Mouse (Mus musculus) layer of hippocampus, adult 18-20 months (tissue): ENCODE results near the gene Gm9639. TPM values are rescaled to one million over a fixed set of nuclear protein-coding genes. Genes with fewer than 3 reads are reported as not detected.
"Not testable (repeated sequence)": the region's sequence is repeated elsewhere in the genome, so short reads cannot be mapped to it uniquely, and the experiment has no call there.

Experiments used
- DNase-seq, 2 experiments: peaks; one replicate each; pipeline ENCODE4 v3.0.0; 2022; ENCODE audit warnings: low spot score in 2 of 2
- long read RNA-seq: library from polyadenylated mRNA; stranded (forward); transcript quantifications from one replicate; pipeline ENCODE4 v2.0.0, GENCODE M21; 2021
- total RNA-seq, 2 experiments: library from RNA; stranded (reverse); gene quantifications; 2 replicates each; pipeline ENCODE4 v1.2.3; 2021

Gene Gm9639
- not detected for total RNA-seq
- long read RNA-seq: 0 reads

DNA sequence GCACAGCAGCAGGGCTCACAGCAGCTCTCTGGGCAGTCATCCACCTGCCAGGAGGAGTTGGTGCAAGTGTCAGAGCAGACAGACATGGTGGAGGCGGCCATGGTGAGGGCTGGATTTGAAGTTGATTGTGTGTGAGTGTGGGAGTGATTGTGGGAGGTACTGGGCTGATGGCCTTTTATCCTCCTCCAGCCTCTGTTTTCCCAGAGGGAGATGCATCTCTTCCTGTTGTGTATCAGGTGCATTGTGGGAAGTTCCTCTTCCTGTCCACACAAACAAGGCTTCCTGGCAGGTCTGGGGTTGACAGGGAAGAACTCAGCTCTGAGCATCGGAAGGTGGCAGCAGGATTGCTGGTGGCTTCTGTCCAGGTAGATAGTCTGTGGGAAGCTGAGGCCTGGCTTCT, at the start of gene Gm9639:
Gm9639 (minus strand) TSS at position 101 of the 400 bp plus-strand sequence.
- no peak for DNase-seq

DNA sequence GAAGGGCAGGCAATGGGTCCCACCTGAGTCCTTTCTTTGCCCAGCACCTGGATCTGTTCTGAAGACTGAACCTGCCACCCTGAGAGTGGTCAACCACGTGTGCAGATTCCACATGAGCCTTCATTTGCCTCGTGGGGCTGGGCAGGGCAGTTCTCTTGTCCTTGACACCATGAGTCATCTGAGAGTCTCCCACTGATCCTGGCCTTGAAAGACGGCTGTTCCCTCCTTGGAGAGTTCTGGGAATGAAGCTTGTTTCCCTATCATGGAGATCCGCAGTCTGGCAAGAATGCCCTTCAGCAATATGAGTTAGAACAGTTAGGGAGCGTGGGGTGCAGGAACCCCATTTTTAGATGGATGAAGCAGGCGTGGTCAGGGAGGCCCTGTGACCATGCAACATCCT, 44.1 kb upstream of the Gm9639 start:
- DNase-seq: no peak

DNA sequence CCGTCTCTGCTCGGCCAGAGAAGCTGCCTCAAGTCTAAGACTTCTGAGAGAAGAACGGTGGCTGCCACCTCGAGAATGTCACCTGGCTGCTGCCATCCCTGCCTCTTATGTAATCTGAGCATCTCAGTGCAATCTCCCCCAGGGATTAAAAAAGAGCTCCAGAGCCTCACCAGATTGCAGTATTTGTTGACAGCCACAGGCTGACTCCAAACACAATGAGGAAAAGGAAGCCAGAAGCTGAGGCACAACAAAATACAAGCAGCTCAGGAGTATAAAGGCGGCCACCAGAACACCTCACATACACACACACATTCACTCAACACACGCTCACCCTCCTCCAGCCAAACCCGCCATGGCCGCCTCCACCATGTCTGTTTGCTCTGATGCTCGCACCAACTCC, 40.8 kb upstream of the Gm9639 start, which contains the start of gene Krtap10-10:
Krtap10-10 (plus strand) TSS at position 301 of the 400 bp plus-strand sequence.
- peak in 1 of 2 experiments; percentile 6 for DNase-seq

DNA sequence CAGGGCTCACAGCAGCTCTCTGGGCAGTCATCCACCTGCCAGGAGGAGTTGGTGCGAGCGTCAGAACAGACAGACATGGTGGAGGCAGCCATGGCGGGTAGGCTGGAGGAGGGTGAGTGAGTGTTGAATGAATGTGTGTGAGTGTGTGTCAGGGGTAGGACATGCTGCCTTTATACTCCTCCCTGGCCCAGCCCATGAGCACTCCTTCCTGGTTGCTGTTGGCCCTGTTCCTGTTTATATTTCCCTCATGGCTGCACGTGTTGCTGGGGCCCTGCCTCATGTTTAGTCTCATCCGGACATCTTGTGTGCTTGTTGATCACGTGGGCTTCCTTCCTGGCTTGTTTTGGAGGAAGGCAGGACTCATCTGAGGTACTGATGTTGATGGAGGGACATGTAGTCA, 32.1 kb upstream of the Gm9639 start, which contains the start of gene Krtap10-4:
Krtap10-4 (minus strand) TSS at position 145 of the 400 bp plus-strand sequence.
- DNase-seq: no peak

DNA sequence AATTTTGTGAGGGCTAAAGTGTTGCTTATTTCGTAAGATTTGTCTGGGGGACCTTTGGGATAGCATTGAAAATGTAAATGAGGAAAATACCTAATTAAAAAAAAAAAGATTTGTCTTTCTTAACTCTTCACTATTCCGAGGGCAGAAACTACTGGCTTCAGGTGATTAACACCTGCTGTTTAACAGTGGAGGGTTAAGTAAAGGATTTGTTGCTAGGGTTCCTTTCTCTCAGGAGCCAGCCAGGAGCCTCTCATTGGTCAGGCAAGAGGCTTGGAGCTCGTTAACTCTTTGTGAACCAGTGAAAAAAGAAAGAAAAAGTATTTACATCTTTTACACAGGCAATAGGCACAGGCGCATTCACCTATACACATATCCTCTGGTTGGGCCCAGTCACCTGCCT, 24.3 kb upstream of the Gm9639 start:
- DNase-seq: no peak

DNA sequence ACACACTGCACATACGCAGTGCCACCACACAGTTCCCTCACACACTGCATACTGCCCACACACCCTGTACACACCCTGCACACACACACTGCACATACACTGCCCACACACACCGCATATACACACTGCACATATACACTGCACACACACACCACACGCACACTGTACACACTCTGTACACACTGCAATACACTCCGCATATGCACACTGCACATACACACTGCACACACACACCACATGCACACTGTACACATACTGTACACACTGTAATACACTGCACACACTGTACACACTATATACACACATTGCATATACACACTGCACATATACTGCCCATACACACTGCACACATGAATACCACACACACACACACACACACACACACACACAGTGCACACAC, 23.6 kb upstream of the Gm9639 start:
- DNase-seq: no peak

DNA sequence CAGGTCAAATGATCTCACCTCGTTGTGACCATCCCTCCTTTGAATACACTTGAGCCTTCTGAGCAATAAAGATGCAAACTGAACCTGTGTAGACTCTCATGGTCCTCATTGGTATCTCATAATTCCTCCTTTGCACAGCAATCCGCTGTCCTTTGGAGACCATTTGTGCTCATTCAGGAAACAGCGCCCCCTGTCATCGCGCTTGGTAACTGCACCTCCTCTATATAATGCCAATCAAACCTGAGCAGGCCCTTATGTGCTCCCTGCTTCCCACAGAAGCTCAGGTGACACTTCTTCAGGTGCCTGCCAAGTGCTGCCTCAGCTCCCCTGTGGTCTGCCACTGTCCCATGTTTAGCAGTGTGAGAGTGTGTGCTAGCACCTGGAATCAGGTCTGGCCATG, 20.6 kb upstream of the Gm9639 start:
- no peak for DNase-seq

DNA sequence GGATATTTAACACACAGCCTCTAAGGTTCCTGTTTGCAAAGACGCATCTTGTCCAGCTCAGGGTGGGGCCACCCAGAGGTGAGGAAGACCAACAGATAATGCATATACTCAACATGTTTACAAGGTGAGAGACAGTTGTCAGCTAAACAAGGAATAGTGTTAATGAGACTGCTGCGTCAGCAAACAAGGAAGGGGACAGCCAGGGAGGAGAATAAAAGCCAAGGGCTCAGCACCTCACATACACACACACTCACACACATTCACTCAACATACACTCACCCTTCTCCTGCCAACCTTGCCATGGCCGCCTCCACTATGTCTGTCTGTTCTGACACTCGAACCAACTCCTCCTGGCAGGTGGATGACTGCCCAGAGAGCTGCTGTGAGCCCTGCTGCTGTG, 19.5 kb upstream of the Gm9639 start, which contains the start of gene Gm2696:
Gm2696 (plus strand) TSS at position 301 of the 400 bp plus-strand sequence.
- DNase-seq: no peak

DNA sequence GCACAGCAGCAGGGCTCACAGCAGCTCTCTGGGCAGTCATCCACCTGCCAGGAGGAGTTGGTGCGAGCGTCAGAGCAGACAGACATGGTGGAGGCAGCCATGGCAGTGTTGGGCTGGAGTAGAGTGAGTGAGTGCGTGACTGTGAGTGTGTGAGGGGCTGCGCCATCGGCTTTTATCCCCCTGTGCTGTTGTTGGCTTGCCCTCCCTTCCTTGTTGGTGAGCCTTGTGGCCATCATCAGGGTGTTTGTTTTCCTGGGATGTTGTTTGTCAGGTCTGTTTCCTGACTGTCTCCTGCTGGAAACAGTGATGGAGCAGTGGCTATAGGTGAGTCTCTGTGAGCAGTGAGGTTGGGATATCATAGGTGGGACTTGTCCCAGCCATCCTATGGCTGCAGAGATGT, 16.9 kb upstream of the Gm9639 start, which contains the start of gene Gm9507:
Gm9507 (minus strand) TSS at position 101 of the 400 bp plus-strand sequence.
- DNase-seq: no peak

DNA sequence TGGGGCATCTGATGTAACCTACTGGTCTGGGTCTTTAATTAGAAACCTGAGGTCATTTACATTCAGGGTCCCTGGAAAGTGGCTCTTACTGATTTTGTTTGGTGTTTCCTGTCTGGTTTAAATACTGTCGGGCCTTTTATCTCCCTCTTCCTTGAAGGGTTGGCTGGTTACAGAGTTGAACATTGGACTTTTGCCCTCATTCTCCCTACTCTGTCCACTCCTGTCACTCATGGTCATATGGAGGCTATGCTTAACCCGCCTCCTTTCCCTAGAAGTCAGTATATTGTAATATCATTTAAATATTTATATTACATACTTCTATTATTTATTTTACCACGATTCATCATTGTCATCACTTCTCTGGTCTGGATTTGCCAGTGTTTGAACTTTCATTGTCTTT, 9.2 kb upstream of the Gm9639 start:
- DNase-seq: no peak

DNA sequence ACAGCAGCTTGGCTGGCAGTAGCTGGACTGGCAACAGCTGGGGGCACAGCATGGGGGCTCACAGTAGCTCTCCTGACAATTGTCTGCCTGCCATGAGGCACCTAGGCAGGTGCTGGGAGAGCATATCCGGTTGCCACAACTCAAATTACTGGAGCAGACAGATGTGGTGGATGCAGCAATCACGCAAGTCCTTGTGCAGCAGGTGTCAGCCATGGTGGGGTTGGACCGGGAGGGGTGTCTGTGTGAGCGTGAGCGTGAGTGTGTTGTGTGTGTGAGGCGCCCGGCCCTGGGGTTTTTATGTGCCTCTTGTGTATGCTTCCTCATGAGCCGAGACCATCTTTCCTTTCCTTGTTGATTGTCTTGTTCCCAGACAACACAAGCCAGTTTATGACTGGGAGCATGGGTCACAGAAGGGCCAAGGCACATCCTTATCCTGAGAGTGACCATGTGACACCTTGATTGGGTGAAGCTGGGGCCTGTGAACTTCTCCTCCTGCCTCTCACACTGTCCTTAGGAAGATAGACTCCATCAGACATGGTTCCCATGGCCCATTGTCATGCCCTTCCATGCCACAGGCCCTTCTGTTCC, 4.1 kb upstream of the Gm9639 start, which contains the start of gene Gm19668:
Gm19668 (minus strand) TSS at position 213 of the 588 bp plus-strand sequence.
- no peak for DNase-seq

DNA sequence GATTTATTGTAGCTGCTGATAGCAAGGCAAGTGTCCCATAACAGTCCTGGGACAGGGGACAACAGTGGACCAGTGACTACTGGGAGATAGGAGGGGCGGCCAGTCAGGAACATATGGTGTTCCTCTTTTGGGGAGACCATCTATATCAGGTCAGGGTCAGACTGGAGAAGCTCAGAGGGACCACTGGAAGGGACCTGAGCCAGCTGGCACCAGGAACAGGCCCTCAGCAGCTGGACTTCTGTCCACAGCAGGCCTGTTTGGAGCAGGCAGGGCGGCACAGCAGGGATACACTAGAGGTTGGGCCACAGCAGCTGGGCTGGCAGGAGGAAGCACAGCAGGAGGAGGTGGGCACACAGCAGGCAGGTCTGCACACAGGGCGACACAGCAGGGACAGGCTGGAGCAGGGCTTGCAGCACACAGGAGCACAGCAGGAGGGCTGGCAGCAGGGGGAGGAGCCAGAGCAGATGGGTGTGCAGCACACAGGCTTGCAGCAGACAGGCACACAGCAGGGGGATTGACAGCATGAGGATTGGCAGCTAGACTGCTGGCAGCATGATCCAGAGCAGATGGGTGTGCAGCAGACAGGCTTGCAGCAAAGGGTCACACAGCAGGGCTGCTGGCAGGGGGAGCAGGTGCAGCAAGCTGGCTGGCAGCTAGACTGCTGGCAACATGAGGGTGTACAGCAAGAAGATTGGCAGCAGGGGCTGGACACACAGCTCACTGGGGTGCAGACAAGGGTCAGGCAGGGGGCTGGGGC, 3.5 kb upstream of the Gm9639 start:
- DNase-seq: not testable (repeated sequence)

DNA sequence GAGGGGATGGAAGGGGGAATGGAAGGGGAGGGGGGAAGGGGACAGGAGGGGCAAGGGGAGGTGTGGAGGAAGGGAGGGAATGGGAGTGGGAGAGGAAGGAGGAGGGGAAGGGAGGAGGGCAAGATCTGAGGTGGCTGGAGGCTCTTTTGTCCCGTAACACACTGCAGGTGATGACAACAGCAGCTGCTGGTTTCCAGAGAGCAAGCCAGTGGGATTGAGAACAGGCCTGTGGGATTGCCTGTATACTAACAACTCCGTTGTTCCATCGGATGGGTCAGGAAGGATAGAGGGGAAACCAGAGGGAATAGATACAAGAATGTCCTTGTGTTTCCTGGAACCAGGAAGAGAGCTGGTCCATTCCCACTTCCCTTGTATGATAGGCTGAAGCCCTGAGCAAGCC, 2.8 kb upstream of the Gm9639 start:
- no peak for DNase-seq

DNA sequence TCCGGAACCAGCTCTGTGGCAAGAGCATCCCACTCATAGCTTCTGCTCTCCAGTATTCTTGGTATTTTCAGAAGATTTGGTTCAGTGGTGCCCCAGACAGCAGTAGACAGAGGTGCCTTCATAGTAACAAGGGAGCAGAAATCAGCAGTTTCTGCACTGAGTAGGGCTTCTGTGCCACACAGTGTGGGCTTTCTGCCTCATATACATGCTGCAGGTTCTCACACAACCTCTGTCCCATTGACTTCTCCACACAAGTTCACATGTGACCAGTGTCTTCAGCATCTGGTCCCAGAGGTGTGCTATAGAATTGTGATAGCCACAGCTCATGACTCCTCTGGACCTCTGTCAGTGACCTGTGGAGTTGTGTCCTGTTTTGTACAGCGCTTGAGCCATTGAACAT, 6.3 kb downstream of the Gm9639 start:
- no peak for DNase-seq

DNA sequence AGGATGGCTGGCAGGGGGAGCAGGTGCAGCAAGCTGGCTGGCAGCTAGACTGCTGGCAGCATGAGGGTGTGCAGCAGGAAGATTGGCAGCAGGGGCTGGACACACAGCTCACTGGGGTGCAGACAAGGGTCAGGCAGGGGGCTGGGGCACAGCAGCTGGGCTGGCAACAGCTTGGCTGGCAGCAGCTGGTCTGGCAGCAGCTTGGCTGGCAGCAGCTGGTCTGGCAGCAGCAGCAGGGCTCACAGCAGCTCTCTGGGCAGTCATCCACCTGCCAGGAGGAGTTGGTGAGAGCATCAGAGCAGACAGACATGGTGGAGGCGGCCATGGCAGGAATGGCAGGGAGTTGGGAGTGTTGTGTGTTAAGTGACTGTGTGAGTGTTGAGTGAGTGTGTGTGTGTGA, 7.0 kb downstream of the Gm9639 start, which contains the start of gene Gm7137:
Gm7137 (minus strand) TSS at position 325 of the 400 bp plus-strand sequence.
- not testable (repeated sequence) for DNase-seq

DNA sequence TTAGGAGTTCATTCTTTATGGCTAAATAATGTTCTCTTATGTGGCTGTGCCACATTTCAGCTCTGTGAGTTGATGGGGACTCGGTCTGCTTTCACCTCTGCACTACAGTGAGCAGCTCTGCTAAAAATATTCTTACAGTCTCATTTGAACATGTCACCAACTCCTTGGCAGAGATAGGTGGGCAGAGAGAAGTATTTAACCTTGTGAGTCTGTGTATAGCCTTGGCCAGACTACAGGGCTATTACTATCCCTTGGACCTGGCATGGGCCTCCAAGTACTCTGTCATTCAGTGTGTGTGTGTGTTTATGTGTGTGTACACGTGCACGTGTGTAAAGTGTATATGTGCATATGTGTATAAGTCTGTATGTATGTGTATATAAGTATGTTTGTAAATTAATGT, 11.5 kb downstream of the Gm9639 start:
- DNase-seq: not testable (repeated sequence)

DNA sequence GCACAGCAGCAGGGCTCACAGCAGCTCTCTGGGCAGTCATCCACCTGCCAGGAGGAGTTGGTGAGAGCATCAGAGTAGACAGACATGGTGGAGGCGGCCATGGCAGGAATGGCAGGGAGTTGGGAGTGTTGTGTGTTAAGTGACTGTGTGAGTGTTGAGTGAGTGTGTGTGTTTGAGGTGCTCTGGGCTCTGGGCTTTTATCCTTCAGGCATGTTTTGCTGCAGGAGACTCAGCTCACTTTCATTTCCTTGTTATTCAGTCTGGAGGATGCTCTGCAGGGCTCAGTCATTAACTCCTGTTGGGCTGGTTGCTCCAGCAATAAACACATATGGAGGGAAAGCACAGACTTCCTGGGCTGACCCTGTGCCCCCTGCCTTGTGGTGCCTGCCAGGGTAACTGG, 12.4 kb downstream of the Gm9639 start, which contains the start of gene Gm3250:
Gm3250 (minus strand) TSS at position 101 of the 400 bp plus-strand sequence.
- DNase-seq: not testable (repeated sequence)

DNA sequence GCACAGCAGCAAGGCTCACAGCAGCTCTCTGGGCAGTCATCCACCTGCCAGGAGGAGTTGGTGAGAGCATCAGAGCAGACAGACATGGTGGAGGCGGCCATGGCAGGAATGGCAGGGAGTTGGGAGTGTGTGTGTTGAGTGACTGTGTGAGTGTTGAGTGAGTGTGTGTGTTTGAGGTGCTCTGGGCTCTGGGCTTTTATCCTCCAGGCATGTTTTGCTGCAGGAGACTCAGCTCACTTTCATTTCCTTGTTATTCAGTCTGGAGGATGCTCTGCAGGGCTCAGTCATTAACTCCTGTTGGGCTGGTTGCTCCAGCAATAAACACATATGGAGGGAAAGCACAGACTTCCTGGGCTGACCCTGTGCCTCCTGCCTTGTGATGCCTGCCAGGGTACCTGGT, 18.0 kb downstream of the Gm9639 start, which contains the start of gene Gm7138:
Gm7138 (minus strand) TSS at position 101 of the 400 bp plus-strand sequence.
- not testable (repeated sequence) for DNase-seq

DNA sequence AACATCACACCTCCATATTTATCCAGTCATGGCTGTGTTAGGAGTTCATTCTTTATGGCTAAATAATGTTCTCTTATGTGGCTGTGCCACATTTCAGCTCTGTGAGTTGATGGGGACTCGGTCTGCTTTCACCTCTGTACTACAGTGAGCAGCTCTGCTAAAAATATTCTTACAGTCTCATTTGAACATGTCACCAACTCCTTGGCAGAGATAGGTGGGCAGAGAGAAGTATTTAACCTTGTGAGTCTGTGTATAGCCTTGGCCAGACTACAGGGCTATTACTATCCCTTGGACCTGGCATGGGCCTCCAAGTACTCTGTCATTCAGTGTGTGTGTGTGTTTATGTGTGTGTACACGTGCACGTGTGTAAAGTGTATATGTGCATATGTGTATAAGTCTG, 22.7 kb downstream of the Gm9639 start:
- not testable (repeated sequence) for DNase-seq

DNA sequence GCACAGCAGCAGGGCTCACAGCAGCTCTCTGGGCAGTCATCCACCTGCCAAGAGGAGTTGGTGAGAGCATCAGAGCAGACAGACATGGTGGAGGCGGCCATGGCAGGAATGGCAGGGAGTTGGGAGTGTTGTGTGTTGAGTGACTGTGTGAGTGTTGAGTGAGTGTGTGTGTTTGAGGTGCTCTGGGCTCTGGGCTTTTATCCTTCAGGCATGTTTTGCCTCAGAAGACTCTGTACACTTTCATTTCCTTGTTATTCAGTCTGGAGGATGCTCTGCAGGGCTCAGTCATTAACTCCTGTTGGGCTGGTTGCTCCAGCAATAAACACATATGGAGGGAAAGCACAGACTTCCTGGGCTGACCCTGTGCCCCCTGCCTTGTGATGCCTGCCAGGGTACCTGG, 23.7 kb downstream of the Gm9639 start, which contains the start of gene Gm3238:
Gm3238 (minus strand) TSS at position 101 of the 400 bp plus-strand sequence.
- not testable (repeated sequence) for DNase-seq

DNA sequence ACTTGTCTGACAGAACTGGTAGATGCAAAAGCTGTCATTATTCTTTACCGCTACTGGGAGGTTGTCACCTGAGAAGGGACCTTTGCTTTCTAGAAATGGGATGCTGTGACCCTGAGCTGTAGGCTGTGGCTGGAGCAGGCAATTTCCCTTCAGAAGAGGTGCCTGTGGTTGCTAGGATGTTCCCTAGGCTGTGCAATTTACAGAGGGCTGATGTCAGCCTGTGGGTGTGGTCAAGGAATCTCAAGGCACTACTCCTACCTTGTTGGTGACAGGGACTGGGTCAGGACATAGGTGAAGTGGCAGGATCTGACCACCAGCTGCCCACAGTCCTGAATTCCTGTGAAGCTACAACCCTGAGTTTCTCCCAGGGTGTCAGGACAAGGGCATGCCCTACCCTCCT, 25.1 kb downstream of the Gm9639 start:
- DNase-seq: no peak

DNA sequence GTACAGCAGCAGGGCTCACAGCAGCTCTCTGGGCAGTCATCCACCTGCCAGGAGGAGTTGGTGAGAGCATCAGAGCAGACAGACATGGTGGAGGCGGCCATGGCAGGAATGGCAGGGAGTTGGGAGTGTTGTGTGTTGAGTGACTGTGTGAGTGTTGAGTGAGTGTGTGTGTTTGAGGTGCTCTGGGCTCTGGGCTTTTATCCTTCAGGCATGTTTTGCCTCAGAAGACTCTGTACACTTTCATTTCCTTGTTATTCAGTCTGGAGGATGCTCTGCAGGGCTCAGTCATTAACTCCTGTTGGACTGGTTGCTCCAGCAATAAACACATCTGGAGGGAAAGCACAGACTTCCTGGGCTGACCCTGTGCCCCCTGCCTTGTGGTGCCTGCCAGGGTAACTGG, 35.3 kb downstream of the Gm9639 start, which contains the start of gene Gm3233:
Gm3233 (minus strand) TSS at position 101 of the 400 bp plus-strand sequence.
- not testable (repeated sequence) for DNase-seq
